Mouse (Mus musculus) adrenal gland, postnatal 4 days (tissue): Measurements from ENCODE around the gene Fermt1. TPM values are rescaled to one million over a fixed set of nuclear protein-coding genes. Genes with fewer than 3 reads are reported as not detected.

Experiments used
- DNase-seq, 2 experiments: peaks; one replicate each; pipeline ENCODE4 v3.0.0; 2021 to 2022; ENCODE audit warnings: low spot score in 2 of 2, mixed read lengths in 2 of 2
- total RNA-seq, 2 experiments: library from RNA; stranded (reverse); gene quantifications; 2 replicates each; pipeline ENCODE4 v1.2.3; 2021

The Fermt1 gene
- total RNA-seq, 2 experiments from 2014 or later, result 1.9 TPM; not detected in 1

DNA sequence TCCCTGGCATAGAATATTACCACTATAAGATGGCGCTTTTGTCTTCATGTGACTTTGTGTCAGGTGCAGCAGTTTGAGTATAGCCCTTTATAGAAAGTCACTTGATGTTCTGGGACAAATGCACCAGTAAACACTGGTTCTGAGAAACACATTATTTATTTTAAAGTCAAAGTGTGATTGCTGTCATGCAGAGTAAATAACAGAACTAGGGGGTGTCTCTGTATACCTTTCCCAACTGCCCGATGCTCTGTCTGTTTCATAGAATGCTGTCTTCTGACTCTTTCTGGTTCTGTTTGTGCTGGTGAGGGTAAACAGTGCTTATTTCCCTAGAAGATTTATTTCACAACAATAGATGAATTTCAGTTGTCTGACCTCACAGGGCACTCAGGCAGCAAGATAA, 82.4 kb downstream of the Fermt1 start:
- DNase-seq, result no peak

- DNase-seq, result no peak
Observed at GRCm38 (mm10) chr2:132861456-132861855, 84.2 kb downstream of the Fermt1 start.

DNA sequence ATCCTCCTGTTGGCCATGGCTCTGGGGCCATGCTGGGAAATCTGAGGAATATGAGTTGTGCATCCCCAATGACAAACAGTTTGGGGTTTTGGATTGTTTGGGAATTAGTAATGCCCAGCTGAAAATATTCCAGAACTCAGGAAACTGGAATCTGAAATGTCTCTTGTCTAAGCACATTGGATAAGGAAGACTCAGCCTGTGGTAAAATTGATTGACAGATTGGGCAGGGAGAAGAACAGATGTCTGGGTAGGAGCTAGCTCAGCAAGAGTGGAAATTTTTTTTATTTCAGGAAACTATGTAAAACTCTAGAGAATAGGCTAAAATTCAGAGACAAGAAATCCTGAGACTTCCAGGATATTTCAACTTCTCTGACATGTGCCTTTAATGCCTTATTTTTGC, 85.3 kb downstream of the Fermt1 start:
- DNase-seq, result no peak

DNA sequence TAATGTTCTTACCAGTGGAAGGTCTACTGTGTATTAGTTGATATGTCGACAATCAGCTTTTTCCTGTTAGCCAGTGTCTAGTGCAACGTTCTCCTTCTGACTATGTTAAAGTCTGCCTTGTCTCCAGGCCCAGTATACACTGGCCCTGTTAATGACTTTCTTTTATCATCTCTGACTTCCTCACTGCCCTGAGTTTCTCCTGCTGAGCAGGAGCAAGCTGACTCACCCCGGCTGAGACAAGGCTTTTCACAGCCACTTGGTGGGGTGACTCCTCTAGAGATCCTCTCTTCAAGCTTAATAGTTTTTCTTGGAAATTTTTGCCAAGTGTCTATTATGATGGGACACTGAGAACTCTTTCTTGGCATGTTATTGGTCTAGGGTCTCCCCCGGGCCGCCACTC, 89.4 kb downstream of the Fermt1 start:
- no peak for DNase-seq

Other genes with a start within 250 kb of the Fermt1 start
- 1,000 to 10,000 TPM; 1,462 to 1,464 TPM for gene Chgb, start 164.6 kb downstream of the Fermt1 start, total RNA-seq
- 10 to 100 TPM; 29.9 to 30.8 TPM for gene Trmt6, start 129.9 kb downstream of the Fermt1 start, total RNA-seq
- 1 to 10 TPM; 7.9 to 8.0 TPM for gene Mcm8, start 129.8 kb downstream of the Fermt1 start, total RNA-seq
- gene Crls1, start 99.2 kb downstream of the Fermt1 start, total RNA-seq, result 10 to 100 TPM; 45.4 to 51.1 TPM
- 1 to 10 TPM; 5.3 to 6.3 TPM for gene Lrrn4, start 65.0 kb downstream of the Fermt1 start, total RNA-seq